Comparison of ENCODE assay signal across 17 mouse cellular contexts in genomic region chr3:127118777-127119176, GRCm38 (mm10).
"Had no signal": no experiment of that assay in that cellular context is flagged by ENCODE, and none has a peak within 500 bp of the region (broad histone marks: within the 10 kb centered on the region; RNA-seq: fewer than 3 reads in every experiment).

No protein-coding gene starts in this region.

- H3K36me3 ChIP-seq: kidney, embryonic 15.5 days; limb, embryonic 12.5 days; liver, embryonic 15.5 days; lung, embryonic 15.5 days; midbrain, embryonic 15.5 days; neural tube, embryonic 12.5 days had no signal

- H3K4me2 ChIP-seq: kidney, embryonic 15.5 days; limb, embryonic 12.5 days; liver, embryonic 15.5 days; lung, embryonic 15.5 days; midbrain, embryonic 11.5 days; midbrain, embryonic 15.5 days; neural tube, embryonic 12.5 days had no signal

- DNase-seq: kidney, adult 2 months; kidney, postnatal 14 days; layer of hippocampus, postnatal 36 days; lung, postnatal 14 days; right cerebral cortex, adult 18-20 months; right cerebral cortex, postnatal 25 days had no signal

- H3K4me3 ChIP-seq: kidney, embryonic 15.5 days; limb, embryonic 12.5 days; liver, embryonic 15.5 days; lung, embryonic 15.5 days; megakaryocyte, embryonic 14.5 days; midbrain, embryonic 15.5 days; neural tube, embryonic 12.5 days had no signal

- H3K9me3 ChIP-seq: kidney, embryonic 15.5 days; limb, embryonic 12.5 days; liver, embryonic 15.5 days; lung, embryonic 15.5 days; midbrain, embryonic 15.5 days; neural tube, embryonic 12.5 days had no signal

- H3K4me1 ChIP-seq: liver, embryonic 15.5 days; lung, embryonic 15.5 days; megakaryocyte, embryonic 14.5 days had no signal

- ATAC-seq: intestine, embryonic 16.5 days; midbrain, embryonic 15.5 days had no signal

- H3K27me3 ChIP-seq: kidney, embryonic 15.5 days; limb, embryonic 12.5 days; liver, embryonic 15.5 days; lung, embryonic 15.5 days; megakaryocyte, embryonic 14.5 days; midbrain, embryonic 15.5 days; neural tube, embryonic 12.5 days had no signal

- H3K27ac ChIP-seq: kidney, embryonic 15.5 days; limb, embryonic 12.5 days; liver, embryonic 15.5 days; lung, embryonic 15.5 days; macrophage; midbrain, embryonic 15.5 days; neural tube, embryonic 12.5 days; stomach, postnatal 0 days had no signal

- H3K9ac ChIP-seq: kidney, embryonic 15.5 days; limb, embryonic 12.5 days; liver, embryonic 15.5 days; lung, embryonic 15.5 days; midbrain, embryonic 15.5 days; neural tube, embryonic 12.5 days had no signal
